Mouse (Mus musculus): ENCODE measurements around the gene Gpr55. TPM values are rescaled to one million over a fixed set of nuclear protein-coding genes. Genes with fewer than 3 reads are reported as not detected.

The Gpr55 gene
- total RNA-seq (2023; ENCODE audit: inconsistent age) = 3.5 to 4.2 TPM (median 3.7 TPM) in 4 replicates

DNA sequence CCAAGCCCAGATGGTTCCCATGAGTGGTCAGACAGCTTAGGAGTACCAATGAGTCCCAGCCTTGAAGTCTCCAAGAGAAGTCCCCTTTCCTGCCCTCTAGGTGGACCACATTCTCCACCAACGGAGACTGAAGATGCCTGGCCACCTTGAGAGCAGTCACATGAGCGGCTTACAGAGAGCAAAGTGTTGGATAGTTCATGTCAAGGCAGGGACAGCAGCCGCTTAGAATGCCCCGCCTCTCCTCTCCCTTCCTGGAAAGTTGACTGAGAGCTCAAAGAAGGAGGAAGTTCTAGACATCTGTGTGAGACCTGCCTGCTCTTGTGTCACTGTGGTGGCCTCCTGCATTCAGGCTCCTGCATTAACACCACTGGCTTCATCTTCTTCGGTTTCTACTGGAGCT, at the start of gene Gpr55:
Gene Gpr55, minus strand, starts transcription at position 135 of the 400 bp plus-strand sequence.

DNA sequence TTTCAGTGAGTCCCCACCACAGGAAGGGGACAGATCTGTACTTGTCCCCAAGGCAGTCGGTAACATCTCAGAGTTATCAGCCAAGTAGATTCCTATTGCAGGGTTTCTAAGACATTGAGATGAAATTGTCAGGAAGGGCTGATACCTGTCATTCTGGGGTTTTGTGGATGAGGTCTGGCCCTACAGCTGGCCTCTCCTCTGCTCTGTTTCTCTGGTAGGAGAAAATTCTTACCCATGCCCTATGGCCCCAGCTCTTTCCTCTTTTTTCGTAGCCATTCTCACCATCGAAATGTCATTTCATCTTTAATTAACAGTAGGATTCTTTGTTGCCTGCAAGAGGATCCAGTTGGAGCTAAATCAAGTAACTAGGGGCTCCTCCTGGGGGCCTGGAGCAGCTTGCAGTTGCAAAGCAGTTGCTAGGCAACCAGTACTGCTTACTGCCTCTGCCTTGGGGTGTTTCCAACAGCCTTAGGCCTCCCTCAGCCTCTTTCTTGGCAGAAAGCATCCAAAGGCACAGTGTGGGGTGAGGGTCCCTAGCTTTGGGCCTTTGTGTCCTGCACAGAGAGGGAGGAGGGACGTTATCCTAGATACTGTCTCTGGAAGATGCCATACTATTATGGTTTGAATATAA, 32.6 kb downstream of the Gpr55 start, which contains the start of gene 4933407L21Rik:
Gene 4933407L21Rik, plus strand, starts transcription at position 427 of the 631 bp plus-strand sequence.

DNA sequence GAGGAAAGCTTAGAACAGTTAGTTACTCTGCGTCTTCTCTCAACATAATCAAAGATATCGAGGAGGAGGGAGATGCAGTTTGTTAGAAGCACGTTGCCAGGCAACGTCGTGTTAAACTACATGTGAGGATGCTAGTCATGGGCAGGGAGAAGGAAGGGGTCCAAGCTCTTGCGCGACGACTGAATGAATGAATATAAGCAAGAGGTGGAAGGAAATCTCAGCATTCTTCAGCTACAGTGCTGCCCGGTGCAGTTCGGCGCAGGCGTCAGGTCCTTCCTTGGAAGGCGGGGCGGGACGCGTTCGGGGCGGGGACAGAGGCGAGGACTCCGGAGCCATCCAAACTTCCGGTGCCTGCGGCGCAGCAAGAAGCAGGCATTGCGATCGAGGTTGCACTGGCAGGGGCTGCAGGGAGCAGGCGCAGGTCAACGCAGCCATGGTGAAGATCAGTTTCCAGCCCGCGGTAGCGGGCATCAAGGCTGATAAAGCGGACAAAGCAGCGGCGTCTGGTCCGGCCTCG, 66.5 kb downstream of the Gpr55 start, which contains the start of gene Itm2c:
Gene Itm2c, plus strand, starts transcription at position 51 of the 517 bp plus-strand sequence.

Other genes with a start within 250 kb of the Gpr55 start
- 126 to 154 TPM (median 140 TPM) in 4 replicates for gene A630001G21Rik, start 182.4 kb downstream of the Gpr55 start, total RNA-seq (2023; ENCODE audit: inconsistent age)
- gene Cab39, start 167.6 kb downstream of the Gpr55 start, total RNA-seq (2023; ENCODE audit: inconsistent age) = 101 to 130 TPM (median 121 TPM) in 4 replicates
- gene Itm2c, start 66.7 kb downstream of the Gpr55 start, total RNA-seq (2023; ENCODE audit: inconsistent age) = 19.3 to 26.7 TPM (median 22.2 TPM) in 4 replicates
- 0.48 to 0.96 TPM in 2 of 4 replicates, not detected in the others for gene 4933407L21Rik, start 32.5 kb downstream of the Gpr55 start, total RNA-seq (2023; ENCODE audit: inconsistent age)
- not detected in 4 replicates for gene Spata3, start 55.8 kb upstream of the Gpr55 start, total RNA-seq (2023; ENCODE audit: inconsistent age)
- 0.15 TPM in 1 of 4 replicates, not detected in the others for gene 2810459M11Rik, start 84.9 kb upstream of the Gpr55 start, total RNA-seq (2023; ENCODE audit: inconsistent age)
- 52.7 to 64.9 TPM (median 58.4 TPM) in 4 replicates for gene Psmd1, start 103.4 kb upstream of the Gpr55 start, total RNA-seq (2023; ENCODE audit: inconsistent age)
- not detected in 4 replicates for gene Htr2b, start 151.0 kb upstream of the Gpr55 start, total RNA-seq (2023; ENCODE audit: inconsistent age)
- 0.96 TPM in 1 of 4 replicates, not detected in the others for gene Gm21972, start 172.6 kb upstream of the Gpr55 start, total RNA-seq (2023; ENCODE audit: inconsistent age)
- 6.3 to 8.1 TPM (median 6.6 TPM) in 4 replicates for gene Armc9, start 193.8 kb upstream of the Gpr55 start, total RNA-seq (2023; ENCODE audit: inconsistent age)